Comparison of ENCODE assay signal across 11 mouse cellular contexts in genomic region chr5:115953173-115953572, GRCm38 (mm10).
DNase-seq lines count a peak whose midpoint lies in the region; ATAC-seq and TF ChIP-seq lines count a peak whose summit lies in the region.
"Had no signal": no experiment of that assay in that cellular context is flagged by ENCODE, and none has a peak within 500 bp of the region (broad histone marks: within the 10 kb centered on the region; RNA-seq: fewer than 3 reads in every experiment).

No protein-coding gene starts in this region.

- no peak for DNase-seq in forebrain, postnatal 0 days
- no peak for DNase-seq in liver, embryonic 14.5 days (ENCODE audit: low read depth in 3 of 3, low spot score in 3 of 3)
- DNase-seq in heart, postnatal 25 days (ENCODE audit: low spot score): no peak
- DNase-seq in urinary bladder, postnatal 14 days (ENCODE audit: low spot score): no peak

- peak; percentile 30; the same call in 1 of the 2 replicates for TF ChIP-seq CTCF in forebrain, postnatal 0 days (IDR thresholded peaks at IDR 0.05; ENCODE audit: low read depth)
- peak; percentile 75 for TF ChIP-seq CTCF in liver, embryonic 14.5 days (IDR thresholded peaks at IDR 0.05; ENCODE audit: low read depth)
- TF ChIP-seq CTCF in ES-Bruce4 (IDR thresholded peaks at IDR 0.05; ENCODE audit: low read depth, low read length): peak; percentile 60

- TF ChIP-seq EP300 in liver, embryonic 14.5 days (IDR thresholded peaks at IDR 0.05; ENCODE audit: low read depth): no peak
- TF ChIP-seq EP300 in ES-Bruce4 (IDR thresholded peaks at IDR 0.05; ENCODE audit: insufficient read depth, low read depth, low read length): no peak

- no peak for TF ChIP-seq POLR2A in ES-Bruce4 (IDR thresholded peaks at IDR 0.05; ENCODE audit: insufficient read depth, low read length)

- 95% methylated on average over 6 of the region's 6 CpGs for WGBS in forebrain, postnatal 0 days
- over 99% methylated on average over 6 of the region's 6 CpGs for WGBS in forebrain, embryonic 16.5 days
- WGBS in liver, embryonic 14.5 days (ENCODE audit: insufficient replicate concordance): 93% methylated on average over 6 of the region's 6 CpGs
- 90% methylated on average over 6 of the region's 6 CpGs for WGBS in liver, embryonic 12.5 days (ENCODE audit: insufficient replicate concordance)

- ATAC-seq in forebrain, postnatal 0 days: no peak
- no peak for ATAC-seq in forebrain, embryonic 16.5 days
- no peak for ATAC-seq in liver, embryonic 14.5 days (ENCODE audit: insufficient read depth)
- ATAC-seq in liver, embryonic 12.5 days: no peak
- ATAC-seq in megakaryocyte, adult 5-6 weeks (ENCODE audit: poor library complexity, severe bottlenecking): 0 out of 2 replicates have a peak, but pooled peaks have one; percentile 35
- ATAC-seq: midbrain, embryonic 15.5 days had no signal

- no peaks in the 10 kb centered on the region for H3K9me3 ChIP-seq in forebrain, postnatal 0 days (ENCODE audit: low read length)
- H3K9me3 ChIP-seq in forebrain, embryonic 16.5 days (ENCODE audit: control insufficient read depth, low read length): no peaks in the 10 kb centered on the region
- H3K9me3 ChIP-seq in liver, embryonic 14.5 days (ENCODE audit: control insufficient read depth, low read length): peaks cover 12% of the 10 kb centered on the region
- peaks cover 62% of the 10 kb centered on the region for H3K9me3 ChIP-seq in liver, embryonic 12.5 days (replicated peaks)
- no peaks in the 10 kb centered on the region for H3K9me3 ChIP-seq in ES-Bruce4 (replicated peaks; ENCODE audit: control insufficient read depth, insufficient read depth, low read length, poor library complexity, severe bottlenecking)
- H3K9me3 ChIP-seq: midbrain, embryonic 15.5 days had no signal

- no peak overlapping the region for H3K4me3 ChIP-seq in forebrain, postnatal 0 days (ENCODE audit: low read depth, low read length)
- no peak overlapping the region for H3K4me3 ChIP-seq in forebrain, embryonic 16.5 days (replicated peaks; ENCODE audit: low read length)
- H3K4me3 ChIP-seq in liver, embryonic 14.5 days (ENCODE audit: insufficient read depth in 1 of 2, low read depth in 2 of 2, low read length in 2 of 2): no peak overlapping the region
- no peak overlapping the region for H3K4me3 ChIP-seq in liver, embryonic 12.5 days
- H3K4me3 ChIP-seq in ES-Bruce4 (ENCODE audit: low read depth, low read length): no peak overlapping the region
- H3K4me3 ChIP-seq: liver, embryonic 15.5 days; midbrain, embryonic 15.5 days had no signal

- no peak overlapping the region for H3K27ac ChIP-seq in forebrain, postnatal 0 days (ENCODE audit: low read depth, low read length)
- no peak overlapping the region for H3K27ac ChIP-seq in forebrain, embryonic 16.5 days (ENCODE audit: low read length)
- no peak overlapping the region for H3K27ac ChIP-seq in liver, embryonic 14.5 days
- no peak overlapping the region for H3K27ac ChIP-seq in liver, embryonic 12.5 days
- H3K27ac ChIP-seq in ES-Bruce4 (ENCODE audit: insufficient read depth, low read length): no peak overlapping the region
- H3K27ac ChIP-seq: hindbrain, embryonic 14.5 days; liver, embryonic 15.5 days; midbrain, embryonic 15.5 days had no signal

- no peak overlapping the region for H3K9ac ChIP-seq in forebrain, postnatal 0 days
- no peak overlapping the region for H3K9ac ChIP-seq in forebrain, embryonic 16.5 days (replicated peaks; ENCODE audit: low read depth, low read length)
- no peak overlapping the region for H3K9ac ChIP-seq in liver, embryonic 14.5 days (replicated peaks)
- no peak overlapping the region for H3K9ac ChIP-seq in liver, embryonic 12.5 days
- no peak overlapping the region for H3K9ac ChIP-seq in ES-Bruce4 (ENCODE audit: low read depth, poor library complexity, severe bottlenecking)
- H3K9ac ChIP-seq: hindbrain, embryonic 14.5 days; liver, embryonic 15.5 days; midbrain, embryonic 15.5 days had no signal

- peaks cover 14% of the 10 kb centered on the region for H3K36me3 ChIP-seq in forebrain, postnatal 0 days (ENCODE audit: insufficient read depth)
- H3K36me3 ChIP-seq in forebrain, embryonic 16.5 days (ENCODE audit: control insufficient read depth, insufficient read depth): peaks cover 11% of the 10 kb centered on the region
- peaks cover 93% of the 10 kb centered on the region for H3K36me3 ChIP-seq in liver, embryonic 14.5 days (replicated peaks; ENCODE audit: control insufficient read depth, insufficient read depth, low read depth)
- H3K36me3 ChIP-seq in liver, embryonic 12.5 days: peaks cover 100% of the 10 kb centered on the region
- H3K36me3 ChIP-seq in ES-Bruce4 (ENCODE audit: control insufficient read depth, insufficient read depth, low read length, poor library complexity, severe bottlenecking): peaks cover 10% of the 10 kb centered on the region

- no peaks in the 10 kb centered on the region for H3K27me3 ChIP-seq in forebrain, postnatal 0 days (ENCODE audit: insufficient read depth, low read length)
- no peaks in the 10 kb centered on the region for H3K27me3 ChIP-seq in forebrain, embryonic 16.5 days (replicated peaks; ENCODE audit: control insufficient read depth, insufficient read depth, low read length)
- no peaks in the 10 kb centered on the region for H3K27me3 ChIP-seq in liver, embryonic 14.5 days (ENCODE audit: control insufficient read depth, insufficient read depth, low read length)
- H3K27me3 ChIP-seq in liver, embryonic 12.5 days (replicated peaks): no peaks in the 10 kb centered on the region
- H3K27me3 ChIP-seq in ES-Bruce4 (ENCODE audit: control insufficient read depth, insufficient read depth, low read length, poor library complexity, severe bottlenecking): no peaks in the 10 kb centered on the region
- H3K27me3 ChIP-seq: liver, embryonic 15.5 days; midbrain, embryonic 15.5 days had no signal

- intact Hi-C loops in heart, postnatal 25 days (cut with DNase I): no loop called here

- H3K4me2 ChIP-seq in forebrain, postnatal 0 days (ENCODE audit: low read depth): no peak overlapping the region
- no peak overlapping the region for H3K4me2 ChIP-seq in forebrain, embryonic 16.5 days (ENCODE audit: low read length)
- H3K4me2 ChIP-seq in liver, embryonic 14.5 days (ENCODE audit: low read depth): no peak overlapping the region
- no peak overlapping the region for H3K4me2 ChIP-seq in liver, embryonic 12.5 days
- H3K4me2 ChIP-seq: hindbrain, embryonic 14.5 days; liver, embryonic 15.5 days; midbrain, embryonic 15.5 days had no signal

- no peaks in the 10 kb centered on the region for H3K4me1 ChIP-seq in forebrain, postnatal 0 days (ENCODE audit: insufficient read depth)
- H3K4me1 ChIP-seq in forebrain, embryonic 16.5 days (replicated peaks; ENCODE audit: control insufficient read depth, insufficient read depth, low read length): no peaks in the 10 kb centered on the region
- peaks cover 5 to 12% of the 10 kb centered on the region in 2 experiments for H3K4me1 ChIP-seq in liver, embryonic 14.5 days (replicated peaks; ENCODE audit: control insufficient read depth in 2 of 2, insufficient read depth in 2 of 2, low read length in 1 of 2)
- peaks cover 33% of the 10 kb centered on the region for H3K4me1 ChIP-seq in liver, embryonic 12.5 days
- no peaks in the 10 kb centered on the region for H3K4me1 ChIP-seq in ES-Bruce4 (ENCODE audit: control insufficient read depth, insufficient read depth, low read length)
- H3K4me1 ChIP-seq: midbrain, embryonic 15.5 days had no signal
